Mouse (Mus musculus): ENCODE data around the gene Tbr1.

The Tbr1 gene

DNA sequence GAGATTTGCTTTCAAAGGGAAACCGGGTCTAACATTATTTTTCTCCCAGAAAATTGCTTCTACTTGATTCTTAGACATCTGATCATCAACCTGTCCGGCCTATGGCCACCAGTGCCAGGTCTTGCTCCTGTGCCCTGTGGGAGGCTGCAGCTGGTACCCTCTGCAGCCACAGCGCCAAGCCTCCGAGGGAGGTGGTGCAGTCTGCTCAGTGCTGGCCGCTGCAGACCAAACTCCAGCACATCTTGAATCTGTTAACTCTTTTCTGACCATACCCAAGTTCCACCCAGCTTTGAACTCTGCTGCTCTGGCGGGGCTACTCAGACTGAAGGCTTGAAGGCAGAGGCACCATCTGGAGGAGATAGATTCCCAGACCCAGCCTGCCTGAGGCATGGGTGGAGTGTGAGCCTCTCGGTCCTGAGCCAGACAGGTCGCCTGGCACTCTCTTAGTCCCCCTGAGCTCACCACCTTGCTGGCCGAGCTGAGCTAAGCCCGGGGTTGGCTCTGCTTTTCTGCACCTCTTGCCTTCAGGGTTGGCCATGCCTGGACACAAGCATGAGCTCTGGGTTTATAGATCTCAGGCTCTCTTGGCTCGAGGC, at the start of gene Tbr1:
Gene Tbr1 (plus strand): TSS at position 275 of the 596 bp plus-strand sequence.
- in situ Hi-C loops (cut with MboI, MseI) = loop anchor here (25.0 kb wide), 1 partner anchor 660 kb away; no protein-coding TSS in a partner anchor

DNA sequence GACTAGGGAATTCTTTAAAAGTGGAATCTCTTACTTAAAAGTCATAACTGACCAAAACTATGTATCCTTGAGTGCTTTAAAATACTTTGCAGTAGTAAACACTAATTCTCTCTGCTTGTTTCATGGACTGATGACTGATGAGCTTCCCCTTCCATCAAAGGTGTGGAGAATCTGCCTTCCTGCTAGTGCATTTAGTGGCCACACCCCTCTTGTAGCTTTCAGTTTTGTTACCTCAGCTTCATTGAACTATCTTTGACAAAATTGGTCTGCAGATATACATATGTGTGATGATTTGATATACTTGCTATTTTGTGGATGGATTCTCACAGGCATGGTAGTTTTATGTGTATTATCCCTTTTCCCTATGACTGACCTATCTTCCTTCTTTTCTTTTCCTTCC, 47.7 kb upstream of the Tbr1 start:
- in situ Hi-C loops (cut with MboI, MseI) = no loop called here

DNA sequence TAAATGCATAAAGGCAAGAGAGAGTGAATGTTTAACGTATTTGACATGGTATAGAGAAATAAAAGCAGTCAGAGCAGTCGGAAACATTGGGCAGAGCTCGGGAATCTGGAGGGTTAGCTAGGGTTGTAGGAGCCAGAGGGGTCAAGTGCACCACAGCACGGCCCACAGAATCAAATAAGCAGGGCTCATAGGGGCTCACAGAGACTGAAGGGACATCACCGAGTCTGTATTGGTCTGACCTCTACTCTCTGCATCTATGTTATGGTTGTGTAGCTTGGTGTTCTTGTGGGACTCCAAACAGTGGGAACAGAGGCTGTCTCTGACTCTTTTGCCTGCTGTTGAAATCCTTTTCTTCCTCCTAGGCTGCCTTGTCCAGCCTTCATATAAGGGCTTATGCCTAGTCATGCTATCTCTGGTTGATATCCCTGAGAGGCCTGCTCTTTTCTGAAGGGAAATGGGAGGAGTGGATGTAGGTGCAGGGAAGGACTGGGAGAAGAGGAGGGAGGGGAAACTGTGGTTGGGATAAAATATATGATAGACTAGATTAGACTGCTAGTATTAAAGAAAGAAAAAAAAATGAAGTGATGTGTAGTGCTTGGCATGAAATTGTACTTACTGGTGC, 43.4 kb upstream of the Tbr1 start:
- in situ Hi-C loops (cut with MboI, MseI) = no loop called here

DNA sequence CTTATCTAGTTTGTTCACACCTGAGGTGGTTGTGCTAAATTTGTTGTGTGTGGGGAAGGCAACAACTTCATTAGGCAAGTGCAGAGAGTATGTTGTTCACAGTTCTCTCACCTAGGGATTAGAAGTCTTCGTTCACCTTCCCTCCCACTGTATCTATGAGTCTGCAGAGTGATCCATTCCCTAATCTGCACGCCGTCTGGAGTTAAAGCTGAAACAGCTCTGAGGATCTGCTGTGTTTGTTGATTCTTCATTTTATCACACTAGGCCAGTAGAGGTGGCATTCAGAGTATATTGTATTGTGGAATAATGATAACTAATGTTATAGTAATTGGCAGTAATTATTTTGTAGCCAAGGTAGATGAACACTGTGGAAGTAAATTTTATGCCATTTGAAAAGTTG, 42.7 kb upstream of the Tbr1 start:
- in situ Hi-C loops (cut with MboI, MseI) = no loop called here

DNA sequence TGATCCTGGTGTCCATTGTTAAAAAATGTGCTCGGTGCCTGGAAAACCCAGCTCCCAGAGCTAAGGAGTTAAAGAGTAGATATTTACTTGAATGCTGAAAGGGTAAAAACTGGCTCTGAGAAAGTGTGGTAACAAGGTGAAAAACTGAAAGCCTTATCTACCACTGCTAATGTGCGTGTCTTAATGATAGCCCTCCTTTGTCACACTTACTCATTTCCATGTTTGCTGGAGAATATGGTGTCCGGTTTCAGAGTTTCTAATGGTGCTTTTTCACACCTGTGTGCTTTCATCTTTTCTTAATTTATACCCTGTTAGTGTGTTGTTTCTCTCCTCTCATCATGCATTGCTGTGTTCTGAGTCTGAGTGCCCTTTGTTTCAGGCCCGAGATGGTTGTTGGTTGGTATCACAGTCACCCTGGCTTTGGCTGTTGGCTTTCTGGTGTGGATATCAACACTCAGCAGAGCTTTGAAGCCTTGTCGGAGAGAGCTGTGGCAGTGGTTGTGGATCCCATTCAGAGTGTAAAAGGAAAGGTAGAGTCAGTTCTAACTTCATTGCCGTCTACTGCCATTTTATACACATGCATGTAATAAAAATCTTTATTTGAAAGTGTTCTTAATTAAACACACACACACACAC, 38.1 kb upstream of the Tbr1 start:
- in situ Hi-C loops (cut with MboI, MseI) = no loop called here

DNA sequence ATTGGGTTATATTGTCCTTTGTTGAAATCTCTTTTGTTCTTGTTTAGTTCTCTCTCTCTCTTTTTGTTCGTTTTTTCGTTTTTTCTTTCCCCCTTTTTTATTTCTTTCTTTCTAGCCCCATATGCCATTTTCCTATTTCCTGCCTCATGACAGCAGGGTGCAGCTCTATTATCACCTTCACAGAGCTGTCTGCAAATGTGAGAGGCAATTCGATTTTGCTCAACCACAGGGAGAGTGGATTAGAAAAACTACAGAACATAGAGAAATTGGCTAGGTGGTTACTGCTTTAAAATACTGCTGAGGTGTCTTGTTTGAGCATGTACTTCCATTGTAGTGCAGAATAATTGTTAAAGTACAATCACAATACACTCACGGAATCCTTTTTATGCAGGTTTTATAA, 37.2 kb upstream of the Tbr1 start:
- in situ Hi-C loops (cut with MboI, MseI) = no loop called here

DNA sequence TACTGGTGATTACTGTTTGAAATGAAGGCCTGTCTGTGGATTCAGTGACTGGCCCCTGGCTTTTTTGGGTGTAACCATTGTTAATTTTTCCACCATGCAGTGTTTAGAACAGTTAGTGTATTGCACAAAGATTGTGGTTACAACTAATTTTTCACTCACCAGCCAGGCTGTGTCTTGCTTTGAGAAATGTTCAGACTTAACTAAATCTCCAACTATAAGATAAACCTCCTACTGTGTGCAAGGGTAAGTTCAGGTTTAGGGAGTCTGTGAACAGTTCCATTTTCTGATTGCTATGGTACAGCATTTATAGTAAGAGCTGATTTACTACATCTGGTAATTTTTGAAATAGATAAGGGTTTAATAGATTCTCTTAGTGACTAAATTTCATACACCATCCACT, 21.9 kb upstream of the Tbr1 start:
- in situ Hi-C loops (cut with MboI, MseI) = no loop called here

DNA sequence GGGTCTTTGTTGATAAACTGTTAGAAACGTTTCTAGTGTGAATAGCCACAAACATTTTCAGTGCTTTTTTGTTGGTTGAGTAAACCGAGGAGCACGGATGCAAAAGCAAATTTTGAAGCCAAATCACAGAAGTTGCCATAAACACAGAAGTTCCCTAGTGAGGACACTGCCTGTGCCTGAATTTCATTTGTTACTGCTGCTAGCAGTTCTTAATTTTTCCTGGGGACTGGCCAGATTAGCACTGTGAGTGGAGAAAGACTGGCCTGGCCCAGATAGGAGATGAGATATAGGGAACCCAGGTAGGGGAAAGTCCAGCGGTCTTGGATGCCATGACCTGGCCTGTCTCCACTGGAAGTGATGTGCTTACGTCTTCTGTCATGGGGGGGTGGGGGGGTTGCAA, 7.8 kb upstream of the Tbr1 start:
- in situ Hi-C loops (cut with MboI, MseI) = no loop called here

DNA sequence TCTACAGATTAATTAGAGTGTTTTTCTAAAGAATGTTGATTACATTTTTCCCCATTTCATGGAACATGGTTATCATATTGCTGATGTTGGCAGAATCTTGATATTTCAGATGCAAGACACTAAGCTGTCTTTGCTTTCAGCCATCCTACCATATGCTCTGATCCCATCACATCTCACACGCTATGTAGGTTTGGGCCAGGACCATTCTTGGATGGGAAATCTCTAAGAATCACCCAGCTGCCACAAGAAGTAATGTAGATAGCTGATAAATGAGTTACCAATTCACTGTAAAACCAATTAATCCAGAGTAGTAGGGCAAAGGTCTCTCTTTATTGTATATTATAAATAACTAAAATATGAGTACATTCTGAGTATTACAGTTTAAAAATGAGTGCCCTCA, 4.7 kb upstream of the Tbr1 start:
- in situ Hi-C loops (cut with MboI, MseI) = no loop called here

DNA sequence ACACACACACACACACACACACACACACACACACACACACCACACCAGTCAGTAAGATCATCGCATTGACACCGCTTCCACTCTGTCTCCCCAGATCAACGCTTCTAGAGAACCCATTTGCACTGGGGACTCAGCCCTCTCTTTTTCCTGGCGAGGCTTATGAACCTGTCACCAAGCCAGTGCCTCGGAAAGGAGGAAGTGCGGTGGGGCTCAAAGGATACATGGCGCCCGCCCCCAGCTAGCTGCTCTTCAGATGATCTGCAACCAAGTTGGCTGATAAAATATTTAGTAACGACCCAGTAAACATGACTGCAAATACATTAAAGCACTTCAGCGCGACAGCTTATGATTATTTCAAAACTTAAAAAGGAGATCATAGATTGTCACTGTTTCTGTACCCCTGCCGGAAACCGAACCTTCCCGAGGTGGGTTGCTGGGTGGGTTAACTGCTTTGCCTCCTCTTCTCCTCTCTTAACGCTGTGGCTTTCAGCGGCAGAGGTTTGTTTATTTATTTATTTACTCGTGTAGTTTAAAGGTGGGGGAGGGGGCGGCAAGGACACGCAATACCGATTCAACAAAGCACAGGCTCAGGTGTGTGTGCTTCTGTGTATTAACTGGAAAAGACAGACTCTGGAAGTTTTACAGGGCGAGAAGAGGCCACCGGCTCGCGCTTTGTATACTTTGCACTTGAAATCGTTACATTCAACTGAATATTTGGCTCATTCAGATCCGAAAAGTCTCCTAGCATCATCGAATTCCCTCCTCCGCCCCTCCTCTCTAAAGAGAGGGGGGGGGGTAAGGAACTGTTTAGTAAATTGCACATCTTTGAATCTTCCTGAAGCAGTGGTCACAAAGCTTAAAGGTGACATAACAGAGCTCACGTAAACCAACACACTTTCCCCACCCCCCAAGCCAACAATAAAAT, 975 bp downstream of the Tbr1 start:
- in situ Hi-C loops (cut with MboI, MseI) = loop anchor here (25.0 kb wide), 1 partner anchor 659 kb away; no protein-coding TSS in a partner anchor

DNA sequence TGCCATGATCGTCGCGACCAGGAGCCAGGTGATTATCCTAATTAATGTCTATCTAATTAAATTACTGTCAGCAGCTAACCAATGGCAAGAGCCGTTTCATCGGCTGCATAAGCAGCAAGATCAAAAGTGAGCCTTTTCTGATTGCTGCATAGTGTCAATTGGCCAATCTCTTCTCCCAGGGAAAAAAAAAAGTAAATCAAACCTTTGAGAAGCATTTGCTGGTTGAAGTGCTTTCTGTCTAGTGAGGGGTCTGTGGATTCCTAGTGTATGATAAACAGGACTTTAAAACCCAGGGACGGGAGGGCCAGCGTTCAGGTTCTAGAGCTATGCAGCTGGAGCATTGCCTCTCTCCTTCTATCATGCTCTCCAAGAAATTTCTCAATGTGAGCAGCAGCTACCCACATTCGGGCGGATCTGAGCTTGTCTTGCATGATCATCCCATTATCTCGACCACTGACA, 1.7 kb downstream of the Tbr1 start:
- in situ Hi-C loops (cut with MboI, MseI) = loop anchor here (25.0 kb wide), 1 partner anchor 658 kb away; no protein-coding TSS in a partner anchor

DNA sequence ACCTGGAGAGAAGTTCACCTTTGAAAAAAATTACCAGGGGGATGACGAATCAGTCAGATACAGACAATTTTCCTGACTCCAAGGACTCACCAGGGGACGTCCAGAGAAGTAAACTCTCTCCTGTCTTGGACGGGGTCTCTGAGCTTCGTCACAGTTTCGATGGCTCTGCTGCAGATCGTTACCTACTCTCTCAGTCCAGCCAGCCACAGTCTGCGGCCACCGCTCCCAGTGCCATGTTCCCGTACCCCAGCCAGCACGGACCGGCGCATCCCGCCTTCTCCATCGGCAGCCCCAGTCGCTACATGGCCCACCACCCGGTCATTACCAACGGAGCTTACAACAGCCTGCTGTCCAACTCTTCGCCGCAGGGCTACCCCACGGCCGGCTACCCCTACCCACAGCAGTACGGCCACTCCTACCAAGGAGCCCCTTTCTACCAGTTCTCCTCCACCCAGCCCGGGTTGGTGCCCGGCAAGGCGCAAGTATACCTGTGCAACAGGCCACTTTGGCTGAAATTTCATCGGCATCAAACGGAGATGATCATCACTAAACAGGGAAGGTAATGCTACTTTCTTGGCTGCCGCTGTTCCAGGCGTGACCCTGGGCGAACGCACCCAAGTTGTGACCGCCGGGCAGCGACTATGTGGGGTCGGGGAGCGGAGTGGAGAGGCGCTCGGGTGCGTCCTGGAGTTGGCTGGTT, 2.3 kb downstream of the Tbr1 start:
- in situ Hi-C loops (cut with MboI, MseI) = loop anchor here (25.0 kb wide), 1 partner anchor 657 kb away; no protein-coding TSS in a partner anchor

DNA sequence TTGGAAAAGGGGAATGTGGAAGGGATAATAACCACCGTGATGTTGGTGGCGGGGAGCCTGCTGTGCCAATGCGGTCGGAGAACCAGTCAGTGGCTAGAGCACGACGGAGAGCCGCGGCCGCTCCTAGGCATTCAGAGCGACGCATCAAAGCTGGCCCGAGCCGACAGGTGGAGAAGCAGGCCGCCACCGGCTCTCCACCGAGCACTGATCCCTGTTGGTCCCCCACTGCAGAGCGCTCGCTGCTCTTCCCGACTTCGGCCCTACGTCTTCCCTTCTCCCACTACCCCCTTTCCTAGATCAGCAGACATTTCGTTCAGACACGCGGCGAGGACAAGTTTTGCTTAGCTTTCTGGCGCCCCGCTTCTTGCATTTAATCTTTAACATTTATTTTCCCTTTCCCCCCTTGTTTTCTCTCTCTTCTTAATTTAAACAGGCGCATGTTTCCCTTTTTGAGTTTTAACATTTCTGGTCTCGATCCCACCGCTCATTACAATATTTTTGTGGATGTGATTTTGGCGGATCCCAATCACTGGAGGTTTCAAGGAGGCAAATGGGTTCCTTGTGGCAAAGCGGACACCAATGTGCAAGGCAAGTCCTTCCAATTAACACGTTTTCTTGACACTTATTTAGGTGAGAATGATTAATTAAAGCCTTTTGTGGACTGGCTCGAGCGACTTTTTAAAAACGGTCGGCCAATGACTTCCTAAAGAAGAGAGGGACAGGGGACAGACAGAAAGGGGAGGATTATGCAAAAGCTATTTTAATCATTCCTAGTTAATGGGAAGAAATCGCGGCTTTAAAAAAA, 3.0 kb downstream of the Tbr1 start:
- in situ Hi-C loops (cut with MboI, MseI) = loop anchor here (25.0 kb wide), 1 partner anchor 657 kb away; no protein-coding TSS in a partner anchor

DNA sequence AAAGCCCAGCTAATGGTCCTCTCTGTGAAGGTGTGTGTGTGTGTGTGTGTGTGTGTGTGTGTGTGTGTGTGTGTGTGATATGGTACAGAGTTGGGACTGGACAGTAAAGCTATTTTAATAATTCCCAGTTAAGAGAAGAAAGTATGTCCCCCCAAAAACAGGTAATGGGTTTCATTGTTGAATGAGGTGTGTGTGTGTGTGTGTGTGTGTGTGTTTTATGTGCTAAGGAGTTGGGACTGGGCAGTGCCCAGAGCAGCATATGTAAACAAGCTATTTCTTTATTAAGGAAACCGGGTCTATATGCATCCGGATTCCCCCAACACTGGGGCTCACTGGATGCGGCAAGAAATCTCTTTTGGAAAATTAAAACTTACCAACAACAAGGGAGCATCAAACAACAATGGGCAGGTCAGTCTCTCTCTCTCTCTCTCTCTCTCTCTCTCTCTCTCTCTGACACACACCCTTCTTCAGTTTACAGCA, 3.7 kb downstream of the Tbr1 start:
- in situ Hi-C loops (cut with MboI, MseI) = loop anchor here (25.0 kb wide), 1 partner anchor 656 kb away; no protein-coding TSS in a partner anchor

DNA sequence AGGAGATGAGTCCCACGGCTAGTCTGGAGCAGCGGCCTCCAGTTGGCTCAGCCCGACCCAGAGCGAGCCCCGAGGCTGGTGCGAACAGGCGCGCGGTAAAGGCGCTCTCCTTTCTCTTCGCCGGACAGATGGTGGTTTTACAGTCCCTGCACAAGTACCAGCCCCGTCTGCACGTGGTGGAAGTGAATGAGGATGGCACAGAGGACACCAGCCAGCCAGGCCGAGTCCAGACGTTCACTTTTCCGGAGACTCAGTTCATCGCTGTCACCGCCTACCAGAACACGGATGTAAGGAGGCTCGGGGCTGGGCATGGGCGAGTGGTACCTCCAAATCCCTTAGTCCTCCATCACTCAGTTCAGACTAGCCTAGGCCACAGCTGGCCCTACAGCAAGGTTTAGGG, 4.4 kb downstream of the Tbr1 start:
- in situ Hi-C loops (cut with MboI, MseI) = loop anchor here (25.0 kb wide), 1 partner anchor 655 kb away; no protein-coding TSS in a partner anchor

DNA sequence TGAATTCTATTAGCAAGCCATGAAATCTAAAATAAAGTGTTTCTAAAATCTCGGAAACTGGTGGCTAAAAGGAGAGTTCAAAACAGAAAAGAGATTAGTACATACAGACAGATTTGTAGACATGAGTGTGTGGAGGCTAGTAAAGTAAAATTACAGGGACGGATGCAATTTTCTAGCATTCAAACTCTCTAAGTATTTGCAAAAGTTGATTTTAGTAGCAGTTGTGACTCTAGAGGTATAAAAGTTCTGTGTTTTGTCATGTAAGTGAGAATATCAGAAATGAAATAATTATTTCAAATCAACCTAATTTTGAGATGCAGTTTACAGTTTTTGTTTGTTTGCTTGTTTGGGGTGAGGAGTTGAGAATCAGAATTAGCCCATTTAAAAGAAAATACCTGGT, 5.1 kb downstream of the Tbr1 start:
- in situ Hi-C loops (cut with MboI, MseI) = loop anchor here (25.0 kb wide), 1 partner anchor 655 kb away; no protein-coding TSS in a partner anchor

DNA sequence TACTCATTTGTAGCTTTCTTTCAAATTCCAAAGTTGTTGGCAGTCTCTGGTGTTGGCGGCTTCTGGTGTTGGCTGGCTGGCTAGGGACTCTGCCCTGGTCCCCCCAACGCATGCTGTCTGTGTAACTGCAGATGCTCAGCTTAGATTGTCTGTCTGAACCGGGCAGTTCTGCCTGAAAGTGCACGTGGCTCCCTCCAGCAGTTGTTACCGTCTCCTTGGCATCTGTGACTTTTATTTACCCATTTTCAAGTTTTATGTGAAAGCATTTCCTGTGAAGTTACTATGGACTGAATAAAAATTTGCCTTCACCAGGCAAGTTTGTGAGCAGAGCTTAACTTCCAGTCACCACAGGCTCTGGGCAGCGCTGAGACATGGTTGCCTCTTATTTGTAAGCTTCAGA, 6.0 kb downstream of the Tbr1 start:
- in situ Hi-C loops (cut with MboI, MseI) = loop anchor here (25.0 kb wide), 1 partner anchor 654 kb away; no protein-coding TSS in a partner anchor

DNA sequence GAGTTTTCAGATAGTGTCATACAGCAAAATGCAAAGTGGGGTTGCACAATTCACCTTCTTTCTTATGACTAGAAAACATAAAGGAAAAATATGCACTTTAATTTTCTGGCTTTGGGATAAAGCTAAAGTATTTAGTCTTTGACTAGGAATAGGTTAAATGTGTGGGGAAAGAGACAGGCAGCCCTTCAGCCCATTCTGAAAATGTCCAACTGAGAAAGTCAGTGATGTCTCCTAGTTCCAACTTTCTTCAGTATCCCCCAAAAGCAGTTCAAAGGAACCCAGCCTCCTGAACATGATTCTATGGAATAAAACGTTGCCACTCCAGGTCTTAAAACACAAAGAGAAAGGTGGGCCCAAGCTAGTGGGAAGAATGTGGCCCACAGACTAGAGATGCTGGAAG, 6.7 kb downstream of the Tbr1 start:
- in situ Hi-C loops (cut with MboI, MseI) = loop anchor here (25.0 kb wide), 1 partner anchor 653 kb away; no protein-coding TSS in a partner anchor

DNA sequence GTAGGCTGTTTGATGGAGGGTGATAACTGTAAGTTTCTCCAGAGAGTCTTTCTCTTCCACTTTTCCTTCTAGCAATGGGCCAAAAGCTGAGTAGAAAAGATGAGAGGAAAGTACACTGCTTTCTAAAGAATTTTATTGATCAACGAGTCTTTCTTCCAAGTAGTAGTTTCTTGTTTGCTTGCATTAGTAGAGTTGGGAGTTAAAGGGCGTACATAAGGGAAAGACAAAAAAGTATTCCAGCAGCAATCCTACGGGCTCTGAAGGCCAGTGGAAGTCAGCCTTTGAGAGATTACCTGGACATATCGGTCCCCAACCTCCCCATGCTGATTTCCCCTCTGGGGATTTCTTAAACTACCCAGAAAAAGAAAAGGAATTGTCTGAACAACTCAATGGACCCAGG, 8.0 kb downstream of the Tbr1 start:
- in situ Hi-C loops (cut with MboI, MseI) = loop anchor here (10.0 to 25.0 kb wide), 2 partner anchors 652 to 834 kb away; partner anchors contain the start of gene Ifih1

DNA sequence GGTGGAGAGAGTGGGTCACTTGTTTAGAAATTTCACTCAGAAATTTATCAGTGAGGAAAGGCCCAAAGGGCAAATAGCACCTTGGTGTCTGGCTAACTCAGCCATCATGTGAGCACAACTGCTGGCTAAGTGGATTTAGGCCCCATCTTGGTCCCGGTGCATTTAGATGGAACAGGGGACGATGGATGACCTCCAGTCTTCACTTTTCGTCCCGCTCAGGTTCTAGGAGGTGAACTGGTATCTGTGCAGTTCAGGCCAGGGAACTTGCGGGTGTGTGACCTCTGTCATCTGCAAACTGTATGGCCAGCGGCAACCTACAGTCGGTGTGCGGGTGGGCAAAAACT, 8.4 kb downstream of the Tbr1 start:
- in situ Hi-C loops (cut with MboI, MseI) = loop anchor here (10.0 to 25.0 kb wide), 2 partner anchors 651 to 834 kb away; partner anchors contain the start of gene Ifih1

All from T-helper 2 cell (primary cell).